Mouse (Mus musculus) intestine, embryonic 16.5 days (tissue): ENCODE measurements around the gene Btnl2. TPM values are rescaled to one million over a fixed set of nuclear protein-coding genes. Genes with fewer than 3 reads are reported as not detected.

Source experiments
- ATAC-seq: fragments of 200-750 bp; cut with Nextera tagmentation; 2 replicates; pipeline ENCODE4 v1.8.0; 2017; ENCODE audit warnings: moderate TSS enrichment, moderate library complexity
- H3K27ac ChIP-seq: fragments of 300-500 bp; sonication (generic); 2 replicates; pipeline ENCODE4 v1.5.1; 2014; ENCODE audit warnings: mild to moderate bottlenecking, low read length
- H3K27me3 ChIP-seq: fragments of 300-500 bp; sonication (generic); replicated peaks from 2 replicates; pipeline ENCODE4 v1.6.1; 2014; ENCODE audit warnings: low read length, control low read depth, mixed read lengths; ENCODE audit not compliant: control insufficient read depth, insufficient read depth
- H3K36me3 ChIP-seq: fragments of 300-500 bp; sonication (generic); 2 replicates; pipeline ENCODE4 v1.6.1; 2014; ENCODE audit warnings: low read length, control low read depth; ENCODE audit not compliant: control insufficient read depth, insufficient read depth
- H3K4me1 ChIP-seq: fragments of 300-500 bp; sonication (generic); 2 replicates; pipeline ENCODE4 v1.6.1; 2014; ENCODE audit warnings: low read length, control low read depth, mixed read lengths; ENCODE audit not compliant: control insufficient read depth, insufficient read depth
- H3K4me2 ChIP-seq: fragments of 300-500 bp; sonication (generic); 2 replicates; pipeline ENCODE4 v1.6.1; 2014; ENCODE audit warnings: low read depth, low read length, control low read depth
- H3K4me3 ChIP-seq: fragments of 300-500 bp; sonication (generic); 2 replicates; pipeline ENCODE4 v1.5.1; 2014; ENCODE audit warnings: mild to moderate bottlenecking, low read length
- H3K9ac ChIP-seq: fragments of 300-500 bp; sonication (generic); 2 replicates; pipeline ENCODE4 v1.6.1; 2014; ENCODE audit warnings: low read depth, low read length
- H3K9me3 ChIP-seq: fragments of 300-500 bp; sonication (generic); 2 replicates; pipeline ENCODE4 v1.6.1; 2016; ENCODE audit warnings: low read length, control low read depth; ENCODE audit not compliant: control insufficient read depth
- WGBS: fragments of 180-500 bp; shearing (Covaris S2); extraction: QIAGEN DNeasy Blood & Tissue Kit; methylation state at CpG from one replicate; pipeline ENCODE4 v1.1.7; 2014; 5-methylcytosine and 5-hydroxymethylcytosine counted together
- polyA plus RNA-seq: library from polyadenylated mRNA; unstranded; fragments of >200 nt; fragmentation: Nextera tagmentation; extraction: Ambion mirVana; gene quantifications from 2 replicates; pipeline ENCODE4 v1.2.1, GENCODE M21; 2015

Btnl2 gene
- polyA plus RNA-seq, 1 experiment from 2014 or later, result 10.6 TPM

DNA sequence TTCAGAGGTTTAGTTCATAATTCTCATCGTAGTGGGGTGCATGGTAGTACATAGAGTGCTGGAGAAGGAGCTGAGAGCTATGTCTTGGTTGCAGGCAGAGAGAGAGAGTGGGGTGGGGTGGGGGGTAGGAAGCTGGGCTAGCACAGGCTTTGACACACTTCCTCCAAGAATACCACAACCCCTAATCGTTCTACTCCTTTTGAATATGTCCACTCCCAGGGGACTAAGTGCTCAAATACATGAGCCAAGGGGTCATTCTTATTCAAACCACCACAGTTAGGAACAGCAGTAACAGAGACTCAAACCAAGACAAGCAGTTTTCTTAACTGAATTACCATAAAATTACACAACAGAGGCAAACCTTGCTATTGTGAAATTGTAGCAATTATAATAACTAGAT, 32.0 kb downstream of the Btnl2 start:
- Histone ChIP-seq H3K27me3 (no peaks in the 10 kb centered on the region), H3K36me3 (0 out of 2 replicates have a peak, but pooled peaks cover 2% of the 10 kb centered on the region)

DNA sequence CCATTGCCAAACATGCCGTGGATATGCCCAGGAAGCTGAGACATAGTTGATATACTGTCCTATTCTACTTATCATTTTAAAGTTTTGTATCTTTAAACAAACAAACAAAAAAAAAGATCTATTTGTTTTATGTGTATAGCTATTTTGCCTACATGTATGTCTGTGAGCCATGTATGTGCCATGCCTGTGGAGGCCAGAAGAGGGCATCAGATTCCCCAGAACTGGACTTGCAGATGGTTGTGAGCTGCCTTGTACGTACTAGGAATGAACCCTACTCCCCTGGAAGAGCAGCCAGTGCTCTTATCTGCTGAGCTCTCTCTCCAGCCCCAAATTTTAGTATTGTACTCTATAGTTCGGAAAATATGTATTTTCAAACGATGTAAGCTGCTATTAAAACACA, 33.9 kb downstream of the Btnl2 start:
- WGBS, result 41% methylated on average over 4 of the region's 4 CpGs
- Histone ChIP-seq H3K9ac (no peak overlapping the region), H3K9me3 (no peaks in the 10 kb centered on the region), H3K36me3 (no peaks in the 10 kb centered on the region), H3K4me3 (no peak overlapping the region), H3K4me1 (no peaks in the 10 kb centered on the region), H3K27ac (no peak overlapping the region), H3K27me3 (no peaks in the 10 kb centered on the region), H3K4me2 (no peak overlapping the region)
- no peak for ATAC-seq

More for the DNA sequence above, 32.0 kb downstream of the Btnl2 start:
- H3K27ac ChIP-seq, result no peak overlapping the region
- no peaks in the 10 kb centered on the region for H3K4me1 ChIP-seq
- H3K9ac ChIP-seq, result no peak overlapping the region
- H3K9me3 ChIP-seq, result peaks cover 5% of the 10 kb centered on the region; the same call in 1 of the 2 replicates
- ATAC-seq, result no peak
- H3K4me2 ChIP-seq, result no peak overlapping the region
- H3K4me3 ChIP-seq, result no peak overlapping the region
- 82% methylated on average over 2 of the region's 2 CpGs for WGBS

DNA sequence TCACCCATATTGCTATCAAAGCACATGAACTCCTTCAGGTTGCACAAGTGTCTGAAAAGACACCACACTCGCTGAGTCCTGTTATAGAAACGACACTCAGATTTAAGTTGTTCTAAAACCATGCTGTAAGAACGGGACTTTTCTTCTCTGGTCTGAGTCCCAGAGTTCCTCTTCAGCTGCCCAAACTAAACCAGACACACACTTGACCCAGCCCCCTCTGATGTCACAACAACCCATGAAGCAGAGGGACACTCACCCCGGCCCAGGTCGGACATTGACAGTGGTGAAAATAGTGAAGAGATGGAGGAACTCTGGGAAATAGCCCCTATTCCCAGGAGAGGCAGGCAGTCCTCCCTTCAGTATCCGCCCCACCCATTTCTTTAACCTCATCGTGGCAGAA, 36.9 kb downstream of the Btnl2 start:
- H3K9me3 ChIP-seq, result no peaks in the 10 kb centered on the region
- no peak overlapping the region for H3K9ac ChIP-seq
- H3K4me1 ChIP-seq, result no peaks in the 10 kb centered on the region
- WGBS, result 66% methylated on average over 7 of the region's 7 CpGs
- H3K27ac ChIP-seq, result no peak overlapping the region
- no peak overlapping the region for H3K4me2 ChIP-seq
- H3K27me3 ChIP-seq, result no peaks in the 10 kb centered on the region
- ATAC-seq, result no peak
- no peaks in the 10 kb centered on the region for H3K36me3 ChIP-seq
- H3K4me3 ChIP-seq, result no peak overlapping the region

DNA sequence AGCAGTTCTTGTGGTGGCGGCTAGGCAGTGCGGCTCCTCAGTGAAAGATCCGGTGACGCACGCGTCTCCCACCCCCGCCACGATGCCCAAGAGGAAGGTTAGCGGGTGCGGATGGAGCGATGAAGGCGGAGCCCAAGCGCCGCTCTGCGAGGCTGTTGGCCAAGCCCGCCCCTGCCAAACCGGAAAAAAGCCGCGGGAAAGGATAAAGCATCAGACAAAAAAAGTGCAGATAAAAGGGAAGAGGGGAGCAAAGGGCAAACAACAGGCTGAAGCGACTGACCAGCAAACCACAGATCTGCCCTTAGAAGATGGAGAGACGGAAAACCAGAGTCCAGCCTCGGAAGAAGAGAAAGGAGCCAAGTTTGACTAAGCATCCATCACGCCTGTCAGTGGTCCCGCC, 37.7 kb downstream of the Btnl2 start:
- H3K36me3 ChIP-seq, result no peaks in the 10 kb centered on the region
- H3K27ac ChIP-seq, result no peak overlapping the region
- peak overlapping the region; percentile 60 for H3K4me2 ChIP-seq
- H3K9me3 ChIP-seq, result no peaks in the 10 kb centered on the region
- peak overlapping the region; percentile 40 for H3K4me3 ChIP-seq
- 3% methylated on average over 24 of the region's 24 CpGs for WGBS
- ATAC-seq, result 0 out of 2 replicates have a peak, but pooled peaks have one; percentile 31
- H3K9ac ChIP-seq, result peak overlapping the region; percentile 53; the same call in 1 of the 2 replicates
- H3K4me1 ChIP-seq, result no peaks in the 10 kb centered on the region
- no peaks in the 10 kb centered on the region for H3K27me3 ChIP-seq

DNA sequence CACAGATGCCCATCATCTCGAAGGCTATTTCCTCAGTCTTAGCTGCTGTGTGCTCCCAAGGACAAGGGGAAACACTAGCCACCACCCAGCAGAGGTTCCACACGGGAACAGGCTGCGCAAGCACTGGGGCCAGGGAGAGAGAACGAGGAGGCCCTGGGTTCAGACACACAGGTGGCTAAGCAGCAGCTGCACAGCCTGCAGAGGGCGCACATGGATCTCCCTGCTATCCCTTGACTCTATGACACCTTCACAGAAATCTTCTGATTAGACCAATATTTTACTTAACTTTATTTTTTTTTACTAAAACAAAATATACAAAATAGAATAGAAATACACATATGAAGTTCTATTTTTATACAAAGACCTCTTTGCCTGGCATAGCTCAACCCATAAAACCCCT, 42.7 kb downstream of the Btnl2 start:
- Histone ChIP-seq H3K9ac (no peak overlapping the region), H3K4me1 (no peaks in the 10 kb centered on the region), H3K27ac (no peak overlapping the region), H3K27me3 (no peaks in the 10 kb centered on the region), H3K4me2 (no peak overlapping the region), H3K4me3 (no peak overlapping the region), H3K9me3 (no peaks in the 10 kb centered on the region), H3K36me3 (no peaks in the 10 kb centered on the region)
- ATAC-seq, result no peak
- WGBS, result 66% methylated on average over 5 of the region's 5 CpGs

DNA sequence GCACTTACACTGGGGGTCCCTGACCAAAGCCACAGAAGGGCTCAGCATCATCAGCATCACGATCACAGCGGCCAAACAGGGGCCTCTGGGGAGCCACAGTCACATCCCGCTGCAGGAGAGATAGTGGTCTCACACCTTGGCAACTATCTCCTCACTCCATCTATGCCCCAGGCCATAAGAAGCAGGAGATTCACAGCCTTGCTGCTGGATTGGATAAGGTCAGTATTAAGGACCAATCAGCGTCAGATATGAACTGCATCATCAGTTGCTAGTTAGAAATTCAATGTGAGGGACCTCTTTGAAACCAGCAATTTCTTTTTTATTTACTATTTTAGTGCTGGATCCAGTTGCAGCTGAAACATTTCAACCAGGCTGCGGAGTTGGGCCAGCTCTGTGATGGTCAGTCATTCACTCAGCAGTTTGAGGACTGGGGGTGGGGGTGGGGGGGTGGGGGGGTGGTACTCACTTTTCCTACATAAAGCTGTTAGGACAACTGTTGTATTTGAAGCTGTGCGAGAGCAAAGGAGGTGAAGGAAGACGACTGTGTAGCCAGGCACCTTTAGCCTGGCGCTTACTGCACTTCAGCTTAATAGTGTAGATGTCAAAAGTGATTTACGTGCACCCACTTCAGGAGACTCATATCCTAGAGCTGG, 43.6 kb downstream of the Btnl2 start:
- peak overlapping the region; percentile 84 for H3K4me2 ChIP-seq
- no peaks in the 10 kb centered on the region for H3K27me3 ChIP-seq
- whole genome bisulfite sequencing, result 21% methylated on average over 9 of the region's 9 CpGs
- H3K9me3 ChIP-seq, result no peaks in the 10 kb centered on the region
- no peaks in the 10 kb centered on the region for H3K36me3 ChIP-seq
- H3K4me3 ChIP-seq, result peak overlapping the region; percentile 62
- H3K27ac ChIP-seq, result no peak overlapping the region; the same call in 1 of the 2 replicates
- ATAC-seq, result peak; percentile 81
- H3K9ac ChIP-seq, result no peak overlapping the region; the same call in 1 of the 2 replicates
- H3K4me1 ChIP-seq, result no peaks in the 10 kb centered on the region

DNA sequence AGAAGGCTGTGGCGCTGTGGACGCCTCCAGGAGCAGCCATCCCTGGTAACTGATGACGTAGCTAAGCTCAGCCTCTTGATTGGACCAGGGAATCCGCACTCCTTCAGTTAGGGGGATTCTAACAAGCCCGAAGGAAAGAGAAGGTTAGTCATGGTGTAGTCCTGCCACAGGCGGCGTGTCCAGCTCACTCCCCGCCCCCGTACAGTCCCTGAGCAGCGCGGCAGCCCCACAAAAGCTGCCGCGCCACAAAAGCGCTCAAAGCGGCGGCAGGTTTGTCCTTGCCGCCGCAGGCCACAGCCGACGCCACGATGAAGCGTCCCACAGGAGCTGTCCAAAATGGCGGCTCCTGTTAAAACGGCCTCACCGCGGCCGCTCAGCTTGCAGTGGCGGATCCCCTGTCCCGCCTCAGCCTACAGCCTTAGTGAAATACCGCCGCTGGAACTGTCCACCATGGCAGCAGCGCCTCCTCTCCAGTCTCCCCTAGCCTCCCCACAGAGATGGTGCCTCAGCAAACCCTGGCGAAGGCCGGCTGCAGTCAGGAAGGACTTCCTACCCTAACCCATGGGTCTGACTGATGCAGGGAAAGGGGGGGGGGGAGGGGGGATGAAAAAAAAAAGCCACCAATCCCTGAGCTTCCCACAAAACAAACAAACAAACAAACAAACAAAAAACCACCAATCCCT, 44.2 kb downstream of the Btnl2 start, which contains the start of gene BC051142:
Gene BC051142, plus strand, starts transcription at position 110 of the 683 bp plus-strand sequence.
- ATAC-seq, result peak; percentile 96
- Histone ChIP-seq H3K27ac (peak within 1 kb of the TSS; percentile 69), H3K4me2 (peak within 1 kb of the TSS; percentile 84), H3K27me3 (no peaks in the 10 kb centered on the region), H3K4me3 (peak within 1 kb of the TSS; percentile 62), H3K9me3 (no peaks in the 10 kb centered on the region), H3K36me3 (no peaks in the 10 kb centered on the region), H3K4me1 (no peaks in the 10 kb centered on the region), H3K9ac (peak within 1 kb of the TSS; percentile 79)
- WGBS, result 9% methylated on average over 34 of the region's 34 CpGs

DNA sequence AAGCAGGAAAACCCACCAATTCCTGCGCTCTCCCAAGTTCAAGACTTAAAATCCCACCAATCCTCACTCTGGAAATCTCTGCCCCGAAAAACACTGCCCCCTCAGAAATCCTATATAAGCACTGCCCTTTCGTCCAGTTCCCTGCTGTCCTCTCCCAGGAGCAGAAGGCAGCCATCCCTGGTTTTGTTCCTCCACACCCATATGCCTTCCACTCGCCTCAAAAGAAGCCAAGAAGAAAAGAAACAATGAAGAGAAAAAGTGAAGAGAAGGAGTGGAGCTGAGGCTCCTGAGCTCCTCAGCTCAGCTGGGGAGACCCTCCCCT, 44.7 kb downstream of the Btnl2 start:
- Histone ChIP-seq H3K4me1 (no peaks in the 10 kb centered on the region), H3K36me3 (no peaks in the 10 kb centered on the region), H3K9ac (no peak overlapping the region), H3K9me3 (no peaks in the 10 kb centered on the region), H3K4me2 (peak overlapping the region; percentile 84), H3K27me3 (no peaks in the 10 kb centered on the region), H3K27ac (no peak overlapping the region), H3K4me3 (no peak overlapping the region)
- WGBS, result 57% methylated on average over 4 of the region's 4 CpGs
- no peak for ATAC-seq

DNA sequence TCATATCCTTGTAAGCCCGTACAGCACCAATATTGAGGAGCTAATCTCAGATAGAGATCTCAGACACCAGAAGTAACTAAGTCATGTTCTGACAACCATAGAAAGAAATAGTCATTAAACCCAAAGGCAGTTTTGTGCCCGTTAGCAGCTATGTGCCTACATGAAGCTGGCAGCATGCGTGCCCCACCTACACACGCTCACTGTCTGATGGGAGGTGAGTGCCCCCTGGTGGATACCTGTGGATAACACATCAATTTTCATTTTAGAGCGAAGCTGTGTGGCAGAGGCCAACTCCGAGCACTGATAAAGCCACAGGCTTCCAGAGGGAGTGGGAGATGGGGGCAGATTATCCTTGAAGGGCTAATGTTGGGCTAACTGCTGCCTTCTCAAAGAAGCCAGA, 56.5 kb downstream of the Btnl2 start:
- Histone ChIP-seq H3K36me3 (no peaks in the 10 kb centered on the region), H3K4me1 (no peaks in the 10 kb centered on the region), H3K9me3 (no peaks in the 10 kb centered on the region), H3K4me2 (no peak overlapping the region), H3K4me3 (no peak overlapping the region), H3K9ac (no peak overlapping the region), H3K27me3 (no peaks in the 10 kb centered on the region), H3K27ac (no peak overlapping the region)
- 20% methylated on average over 6 of the region's 6 CpGs for WGBS
- no peak for ATAC-seq
